Mouse (Mus musculus) macrophage (primary cell): ENCODE data around the gene Fyn. TPM values are rescaled to one million over a fixed set of nuclear protein-coding genes. Genes with fewer than 3 reads are reported as not detected.

Experiments
- H3K27ac ChIP-seq: fragments of 350-480 bp; formaldehyde crosslinking; 2 replicates; pipeline ENCODE4 v1.9.0; 2021
- H3K36me3 ChIP-seq: fragments of 350-480 bp; formaldehyde crosslinking; 2 replicates; pipeline ENCODE4 v1.9.0; 2021; ENCODE audit errors: inconsistent target
- H3K4me3 ChIP-seq: fragments of 350-480 bp; formaldehyde crosslinking; 2 replicates; pipeline ENCODE4 v1.9.0; 2021; ENCODE audit errors: inconsistent target
- H3K79me2 ChIP-seq: fragments of 350-480 bp; formaldehyde crosslinking; 2 replicates; pipeline ENCODE4 v1.9.0; 2021; ENCODE audit errors: inconsistent target
- WGBS: methylation state at CpG from one replicate; pipeline ENCODE4 v1.1.7; 2026; ENCODE audit warnings: inconsistent platforms; ENCODE audit not compliant: missing documents; 5-methylcytosine and 5-hydroxymethylcytosine counted together
- polyA plus RNA-seq: library from polyadenylated mRNA; stranded (reverse); fragments of 250-400 nt; gene quantifications from 3 replicates; pipeline ENCODE4 v1.2.4, GENCODE M21; 2018; ENCODE audit warnings: inconsistent platforms

The Fyn gene
- polyA plus RNA-seq, 1 experiment from 2014 or later = 18.6 TPM

- 30% methylated on average over 4 of the region's 4 CpGs for WGBS
- peak within 1 kb of the TSS; percentile 54 for H3K4me3 ChIP-seq
Observed at GRCm38 (mm10) chr10:39612633-39612988, 244.0 kb downstream of the Fyn start, which contains the start of gene Traf3ip2. TSS of gene Traf3ip2 (plus strand) at chr10:39612934.

DNA sequence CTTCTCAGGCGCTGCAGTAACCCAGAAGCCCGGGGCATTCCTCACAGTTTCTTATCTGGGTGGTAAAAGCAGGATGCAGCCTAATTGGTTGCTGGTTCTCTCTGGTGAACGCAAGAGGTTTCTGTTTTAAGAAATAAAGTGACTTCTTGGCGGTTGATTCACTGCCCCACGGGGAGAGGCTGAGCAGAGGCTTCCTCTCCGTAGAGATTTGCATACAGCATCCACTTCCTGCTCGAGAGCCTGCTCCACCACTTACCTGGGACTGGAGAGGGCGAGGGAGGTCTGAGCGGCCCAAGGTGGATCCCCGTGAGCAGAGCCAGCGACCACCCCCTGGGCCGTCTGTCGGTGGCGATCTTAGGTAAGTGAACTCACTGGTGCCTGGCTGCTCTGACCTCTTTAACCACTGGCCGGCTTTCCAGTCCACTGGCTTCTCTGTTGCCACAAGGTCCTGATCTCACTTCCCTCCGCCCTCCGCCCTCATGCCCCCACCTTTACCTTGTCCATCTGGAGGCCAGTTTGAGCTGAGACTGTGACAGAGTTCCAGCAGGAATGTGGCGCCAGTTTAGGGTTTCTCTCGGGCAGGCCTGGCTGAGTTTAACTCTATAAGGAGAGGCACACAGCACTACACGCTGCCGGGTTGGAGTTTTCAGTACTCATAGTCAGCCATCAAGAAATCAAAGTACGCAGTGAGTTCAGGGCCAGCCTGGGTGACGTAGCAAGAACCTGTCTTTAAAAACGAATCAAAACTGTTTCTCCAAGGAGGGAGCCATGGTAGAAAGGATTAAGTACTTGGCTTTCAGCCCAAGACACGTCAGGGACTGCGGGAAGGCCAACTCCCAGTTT, 244.6 kb downstream of the Fyn start:
- Histone ChIP-seq H3K36me3 (no peaks in the 10 kb centered on the region), H3K79me2 (no peaks in the 10 kb centered on the region), H3K4me3 (peak overlapping the region; percentile 54), H3K27ac (peak overlapping the region; percentile 33; the same call in 1 of the 2 replicates)
- 9% methylated on average over 26 of the region's 26 CpGs for WGBS

More at GRCm38 (mm10) chr10:39612633-39612988, 244.0 kb downstream of the Fyn start, which contains the start of gene Traf3ip2:
- peak within 1 kb of the TSS; percentile 33; the same call in 1 of the 2 replicates for H3K27ac ChIP-seq
- H3K79me2 ChIP-seq = no peaks in the 10 kb centered on the region
- H3K36me3 ChIP-seq = no peaks in the 10 kb centered on the region

GRCm38 (mm10) chr10:39613973-39614372, 245.3 kb downstream of the Fyn start:
- Histone ChIP-seq H3K27ac (0 out of 2 replicates have a peak overlapping the region, but pooled peaks have one; percentile 33), H3K4me3 (peak overlapping the region; percentile 54), H3K79me2 (no peaks in the 10 kb centered on the region), H3K36me3 (no peaks in the 10 kb centered on the region)
- 17% methylated on average over 2 of the region's 2 CpGs for WGBS

GRCm38 (mm10) chr10:39614676-39615075, 246.0 kb downstream of the Fyn start:
- no peak overlapping the region for H3K27ac ChIP-seq
- no peaks in the 10 kb centered on the region for H3K79me2 ChIP-seq
- H3K4me3 ChIP-seq = no peak overlapping the region
- WGBS = 72% methylated on average over 5 of the region's 6 CpGs
- no peaks in the 10 kb centered on the region for H3K36me3 ChIP-seq

Other genes with a start within 250 kb of the Fyn start
- 0.85 to 3.3 TPM (median 1.4 TPM) in 3 replicates for gene Fam229b, start 234.9 kb upstream of the Fyn start, polyA plus RNA-seq
- gene Tube1, start 234.9 kb upstream of the Fyn start, polyA plus RNA-seq = 0.69 to 2.1 TPM (median 0.73 TPM) in 3 replicates
- gene Ccn6, start 205.1 kb upstream of the Fyn start, polyA plus RNA-seq = not detected in 3 replicates
- gene Traf3ip2, start 244.1 kb downstream of the Fyn start, polyA plus RNA-seq = 1.3 to 3.2 TPM (median 3.2 TPM) in 3 replicates